Mouse (Mus musculus) ovary, adult 10 weeks (tissue): ENCODE measurements around the gene Crx. TPM values are rescaled to one million over a fixed set of nuclear protein-coding genes. Genes with fewer than 3 reads are reported as not detected.

Experiments used
- polyA plus RNA-seq: library from polyadenylated mRNA; stranded (reverse); fragments of 350-450 nt; fragmentation: Illumina TruSeq; extraction: RNeasy Lipid Tissue Mini Kit (QIAGEN cat#74804); gene quantifications from one replicate; pipeline ENCODE4 v1.2.3, GENCODE M21; 2014

The Crx gene
- polyA plus RNA-seq = not detected

GRCm38 (mm10) chr7:15879756-15880155, at the start of gene Crx:
Crx (minus strand) TSS chr7:15879968.

GRCm38 (mm10) chr7:15922220-15922773, 42.5 kb upstream of the Crx start, which contains the start of gene Selenow:
Selenow (minus strand) TSS chr7:15922402.

DNA sequence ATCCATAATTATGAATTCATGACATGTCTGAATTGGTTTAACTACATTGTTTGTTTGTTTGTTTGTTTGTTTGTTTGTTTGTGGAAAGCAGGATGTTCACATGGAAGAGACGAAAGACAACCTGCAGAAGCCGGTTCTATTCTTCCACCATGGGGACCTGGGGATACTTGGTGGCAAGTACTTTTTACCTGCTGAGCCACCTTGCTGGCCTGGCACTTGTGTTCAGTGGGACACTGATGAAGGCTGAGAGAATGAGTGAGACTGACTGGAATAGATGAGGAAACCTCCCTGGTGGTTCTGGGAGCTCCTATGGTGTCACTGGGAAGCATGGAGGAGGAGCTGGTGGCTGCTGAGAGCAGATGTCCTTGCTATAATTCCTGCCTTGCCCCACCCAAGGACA, 2.5 kb upstream of the Crx start, which contains the start of gene Crxos:
Gene Crxos (plus strand): TSS at position 301 of the 400 bp plus-strand sequence.

DNA sequence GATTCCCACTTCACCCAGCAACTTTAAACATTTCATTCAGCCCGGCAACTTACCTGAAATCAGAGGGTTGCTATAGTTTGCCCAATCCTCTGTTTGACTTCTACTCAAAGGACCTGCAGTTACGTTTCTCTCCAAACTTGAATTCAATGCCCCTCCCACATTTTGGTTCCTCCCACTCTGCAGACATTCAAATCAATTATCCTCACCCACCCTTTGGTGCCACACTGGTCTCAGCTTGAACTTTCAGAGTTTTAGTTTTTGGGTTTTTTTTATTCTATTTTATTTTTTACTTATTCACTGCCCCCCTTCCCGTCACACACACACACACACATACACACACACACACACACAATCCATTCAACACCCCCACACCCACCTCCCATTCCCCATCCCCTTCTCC, 40.2 kb downstream of the Crx start, which contains the start of gene Obox6:
Gene Obox6 (minus strand): TSS at position 101 of the 400 bp plus-strand sequence.

Other genes with a start within 250 kb of the Crx start
- not detected for gene Obox3, start 240.1 kb downstream of the Crx start, polyA plus RNA-seq
- gene Obox5, start 129.8 kb downstream of the Crx start, polyA plus RNA-seq = 76.3 TPM
- not detected for gene Obox6, start 40.3 kb downstream of the Crx start, polyA plus RNA-seq
- gene Crxos, start 2.6 kb upstream of the Crx start, polyA plus RNA-seq = not detected
- gene Selenow, start 42.4 kb upstream of the Crx start, polyA plus RNA-seq = 2.5 TPM
- gene Nop53, start 66.1 kb upstream of the Crx start, polyA plus RNA-seq = 17.6 TPM
- gene Ehd2, start 87.6 kb upstream of the Crx start, polyA plus RNA-seq = 38.5 TPM
- 0.77 TPM for gene Bicra, start 168.0 kb upstream of the Crx start, polyA plus RNA-seq
- gene Zfp541, start 181.8 kb upstream of the Crx start, polyA plus RNA-seq = 0.11 TPM
- 20.8 TPM for gene Napa, start 218.5 kb upstream of the Crx start, polyA plus RNA-seq
- 3.8 TPM for gene Kptn, start 239.9 kb upstream of the Crx start, polyA plus RNA-seq
- gene Slc8a2, start 249.9 kb upstream of the Crx start, polyA plus RNA-seq = 0.20 TPM